Mouse (Mus musculus) testis, adult 2 months (tissue): ENCODE results near the gene Adgrb3.

ENCODE experiments used
- CTCF ChIP-seq: fragments of 200-500 bp; IDR thresholded peaks from 2 replicates; pipeline ENCODE4 v1.5.1; 2012; ENCODE audit warnings: low read depth, mild to moderate bottlenecking, inconsistent platforms, low read length, moderate library complexity; ENCODE audit not compliant: control insufficient read depth, insufficient read depth, insufficient replicate concordance
- POLR2A ChIP-seq: fragments of 200-500 bp; IDR thresholded peaks from 2 replicates; pipeline ENCODE4 v1.6.1; 2012; ENCODE audit warnings: low read depth, mild to moderate bottlenecking, inconsistent platforms, low read length, moderate library complexity; ENCODE audit not compliant: control insufficient read depth

- no peak for TF ChIP-seq POLR2A
- TF ChIP-seq CTCF, result no peak
These were observed 806.4 kb downstream of the Adgrb3 start for GRCm38 (mm10) chr1:25023156-25023555.
